Mouse (Mus musculus): ENCODE results near the gene Nbl1. TPM values are rescaled to one million over a fixed set of nuclear protein-coding genes. Genes with fewer than 3 reads are reported as not detected.

Nbl1 gene
- polyA plus RNA-seq, 1 experiment from 2014 or later, result 91.6 TPM

- Histone ChIP-seq H3K4me1 (ENCODE audit: control insufficient read depth, insufficient read depth, low read length) (no peaks in the 10 kb centered on the region), H3K27ac (replicated peaks; ENCODE audit: low read depth, low read length) (no peak overlapping the region), H3K36me3 (replicated peaks; ENCODE audit: control insufficient read depth, insufficient read depth, low read depth, low read length) (no peaks in the 10 kb centered on the region), H3K4me3 (ENCODE audit: low read depth, low read length) (no peak overlapping the region), H3K9me3 (replicated peaks; ENCODE audit: control insufficient read depth, low read length) (no peaks in the 10 kb centered on the region), H3K9ac (replicated peaks; ENCODE audit: low read length) (no peak overlapping the region), H3K4me2 (ENCODE audit: low read depth, low read length) (no peak overlapping the region), H3K27me3 (ENCODE audit: control insufficient read depth, insufficient read depth, low read length) (no peaks in the 10 kb centered on the region)
- no peak for ATAC-seq (replicated peaks; ENCODE audit: insufficient number of reproducible peaks, low FRiP score, low TSS enrichment, low read depth)
- DNase-seq (ENCODE audit: low spot score), result no peak
- 78% methylated on average over 4 of the region's 4 CpGs for WGBS
Measured at GRCm38 (mm10) chr4:139055336-139055735, 37.5 kb downstream of the Nbl1 start.

GRCm38 (mm10) chr4:139054300-139054923, 38.4 kb downstream of the Nbl1 start:
- 39% methylated on average over 9 of the region's 9 CpGs for WGBS
- no peak overlapping the region for H3K4me3 ChIP-seq (ENCODE audit: low read depth, low read length)
- no peaks in the 10 kb centered on the region for H3K9me3 ChIP-seq (replicated peaks; ENCODE audit: control insufficient read depth, low read length)
- H3K4me2 ChIP-seq (ENCODE audit: low read depth, low read length), result no peak overlapping the region
- H3K9ac ChIP-seq (replicated peaks; ENCODE audit: low read length), result no peak overlapping the region
- ATAC-seq (replicated peaks; ENCODE audit: insufficient number of reproducible peaks, low FRiP score, low TSS enrichment, low read depth) (no peak), DNase-seq (ENCODE audit: low spot score) (no peak)
- H3K36me3 ChIP-seq (replicated peaks; ENCODE audit: control insufficient read depth, insufficient read depth, low read depth, low read length), result no peaks in the 10 kb centered on the region
- H3K4me1 ChIP-seq (ENCODE audit: control insufficient read depth, insufficient read depth, low read length), result no peaks in the 10 kb centered on the region
- H3K27me3 ChIP-seq (ENCODE audit: control insufficient read depth, insufficient read depth, low read length), result no peaks in the 10 kb centered on the region
- no peak overlapping the region for H3K27ac ChIP-seq (replicated peaks; ENCODE audit: low read depth, low read length)

GRCm38 (mm10) chr4:139053391-139053790, 39.4 kb downstream of the Nbl1 start:
- Histone ChIP-seq H3K4me1 (ENCODE audit: control insufficient read depth, insufficient read depth, low read length) (no peaks in the 10 kb centered on the region), H3K27me3 (ENCODE audit: control insufficient read depth, insufficient read depth, low read length) (no peaks in the 10 kb centered on the region), H3K27ac (replicated peaks; ENCODE audit: low read depth, low read length) (no peak overlapping the region), H3K9ac (replicated peaks; ENCODE audit: low read length) (no peak overlapping the region), H3K9me3 (replicated peaks; ENCODE audit: control insufficient read depth, low read length) (no peaks in the 10 kb centered on the region), H3K4me2 (ENCODE audit: low read depth, low read length) (no peak overlapping the region), H3K4me3 (ENCODE audit: low read depth, low read length) (no peak overlapping the region), H3K36me3 (replicated peaks; ENCODE audit: control insufficient read depth, insufficient read depth, low read depth, low read length) (no peaks in the 10 kb centered on the region)
- whole genome bisulfite sequencing, result 56% methylated on average over 5 of the region's 5 CpGs
- DNase-seq (ENCODE audit: low spot score), result no peak
- no peak for ATAC-seq (replicated peaks; ENCODE audit: insufficient number of reproducible peaks, low FRiP score, low TSS enrichment, low read depth)

- Histone ChIP-seq H3K27me3 (ENCODE audit: control insufficient read depth, insufficient read depth, low read length) (no peaks in the 10 kb centered on the region), H3K9ac (replicated peaks; ENCODE audit: low read length) (no peak overlapping the region), H3K4me3 (ENCODE audit: low read depth, low read length) (no peak overlapping the region), H3K4me1 (ENCODE audit: control insufficient read depth, insufficient read depth, low read length) (no peaks in the 10 kb centered on the region), H3K27ac (replicated peaks; ENCODE audit: low read depth, low read length) (no peak overlapping the region), H3K9me3 (replicated peaks; ENCODE audit: control insufficient read depth, low read length) (no peaks in the 10 kb centered on the region), H3K36me3 (replicated peaks; ENCODE audit: control insufficient read depth, insufficient read depth, low read depth, low read length) (no peaks in the 10 kb centered on the region), H3K4me2 (ENCODE audit: low read depth, low read length) (no peak overlapping the region)
- ATAC-seq (replicated peaks; ENCODE audit: insufficient number of reproducible peaks, low FRiP score, low TSS enrichment, low read depth), result no peak
- DNase-seq (ENCODE audit: low spot score), result no peak
- 77% methylated on average over 7 of the region's 7 CpGs for WGBS
Measured at GRCm38 (mm10) chr4:139052796-139053195, 40.0 kb downstream of the Nbl1 start.

GRCm38 (mm10) chr4:139048518-139048917, 44.3 kb downstream of the Nbl1 start:
- Histone ChIP-seq H3K4me1 (ENCODE audit: control insufficient read depth, insufficient read depth, low read length) (no peaks in the 10 kb centered on the region), H3K9me3 (replicated peaks; ENCODE audit: control insufficient read depth, low read length) (no peaks in the 10 kb centered on the region), H3K9ac (replicated peaks; ENCODE audit: low read length) (no peak overlapping the region), H3K4me3 (ENCODE audit: low read depth, low read length) (no peak overlapping the region), H3K27ac (replicated peaks; ENCODE audit: low read depth, low read length) (no peak overlapping the region), H3K27me3 (ENCODE audit: control insufficient read depth, insufficient read depth, low read length) (no peaks in the 10 kb centered on the region), H3K36me3 (replicated peaks; ENCODE audit: control insufficient read depth, insufficient read depth, low read depth, low read length) (no peaks in the 10 kb centered on the region), H3K4me2 (ENCODE audit: low read depth, low read length) (no peak overlapping the region)
- ATAC-seq (replicated peaks; ENCODE audit: insufficient number of reproducible peaks, low FRiP score, low TSS enrichment, low read depth), result no peak
- no peak for DNase-seq (ENCODE audit: low spot score)
- 78% methylated on average over 6 of the region's 6 CpGs for WGBS

GRCm38 (mm10) chr4:139046354-139046753, 46.4 kb downstream of the Nbl1 start:
- H3K36me3 ChIP-seq (replicated peaks; ENCODE audit: control insufficient read depth, insufficient read depth, low read depth, low read length), result no peaks in the 10 kb centered on the region
- H3K9ac ChIP-seq (replicated peaks; ENCODE audit: low read length), result no peak overlapping the region
- WGBS, result 76% methylated on average over 5 of the region's 5 CpGs
- no peaks in the 10 kb centered on the region for H3K4me1 ChIP-seq (ENCODE audit: control insufficient read depth, insufficient read depth, low read length)
- H3K27ac ChIP-seq (replicated peaks; ENCODE audit: low read depth, low read length), result no peak overlapping the region
- ATAC-seq (replicated peaks; ENCODE audit: insufficient number of reproducible peaks, low FRiP score, low TSS enrichment, low read depth), result no peak
- H3K27me3 ChIP-seq (ENCODE audit: control insufficient read depth, insufficient read depth, low read length), result no peaks in the 10 kb centered on the region
- no peak overlapping the region for H3K4me2 ChIP-seq (ENCODE audit: low read depth, low read length)
- no peaks in the 10 kb centered on the region for H3K9me3 ChIP-seq (replicated peaks; ENCODE audit: control insufficient read depth, low read length)
- no peak for DNase-seq (ENCODE audit: low spot score)
- no peak overlapping the region for H3K4me3 ChIP-seq (ENCODE audit: low read depth, low read length)

GRCm38 (mm10) chr4:139044566-139044965, 48.2 kb downstream of the Nbl1 start:
- Histone ChIP-seq H3K27ac (replicated peaks; ENCODE audit: low read depth, low read length) (no peak overlapping the region), H3K9ac (replicated peaks; ENCODE audit: low read length) (no peak overlapping the region), H3K27me3 (ENCODE audit: control insufficient read depth, insufficient read depth, low read length) (no peaks in the 10 kb centered on the region), H3K9me3 (replicated peaks; ENCODE audit: control insufficient read depth, low read length) (no peaks in the 10 kb centered on the region), H3K36me3 (replicated peaks; ENCODE audit: control insufficient read depth, insufficient read depth, low read depth, low read length) (no peaks in the 10 kb centered on the region), H3K4me3 (ENCODE audit: low read depth, low read length) (no peak overlapping the region), H3K4me2 (ENCODE audit: low read depth, low read length) (no peak overlapping the region), H3K4me1 (ENCODE audit: control insufficient read depth, insufficient read depth, low read length) (0 out of 2 replicates have a peak, but pooled peaks cover 2% of the 10 kb centered on the region)
- ATAC-seq (replicated peaks; ENCODE audit: insufficient number of reproducible peaks, low FRiP score, low TSS enrichment, low read depth) (no peak), DNase-seq (ENCODE audit: low spot score) (no peak)
- whole genome bisulfite sequencing, result 88% methylated on average over 5 of the region's 5 CpGs

GRCm38 (mm10) chr4:139043600-139043999, 49.2 kb downstream of the Nbl1 start:
- H3K27me3 ChIP-seq (ENCODE audit: control insufficient read depth, insufficient read depth, low read length), result no peaks in the 10 kb centered on the region
- ATAC-seq (replicated peaks; ENCODE audit: insufficient number of reproducible peaks, low FRiP score, low TSS enrichment, low read depth), result no peak
- no peaks in the 10 kb centered on the region for H3K9me3 ChIP-seq (replicated peaks; ENCODE audit: control insufficient read depth, low read length)
- no peaks in the 10 kb centered on the region for H3K36me3 ChIP-seq (replicated peaks; ENCODE audit: control insufficient read depth, insufficient read depth, low read depth, low read length)
- no peak overlapping the region for H3K4me2 ChIP-seq (ENCODE audit: low read depth, low read length)
- H3K4me3 ChIP-seq (ENCODE audit: low read depth, low read length), result no peak overlapping the region
- no peak overlapping the region for H3K27ac ChIP-seq (replicated peaks; ENCODE audit: low read depth, low read length)
- H3K9ac ChIP-seq (replicated peaks; ENCODE audit: low read length), result no peak overlapping the region
- 85% methylated on average over 2 of the region's 2 CpGs for WGBS
- 0 out of 2 replicates have a peak, but pooled peaks cover 2% of the 10 kb centered on the region for H3K4me1 ChIP-seq (ENCODE audit: control insufficient read depth, insufficient read depth, low read length)
- DNase-seq (ENCODE audit: low spot score), result no peak

Measured in embryonic facial prominence, embryonic 11.5 days (tissue).